Mouse (Mus musculus): Measurements from ENCODE around the gene Ppp2r5c. TPM values are rescaled to one million over a fixed set of nuclear protein-coding genes. Genes with fewer than 3 reads are reported as not detected.

Gene Ppp2r5c
- polyA plus RNA-seq, 2 experiments from 2014 or later: 490 to 635 TPM

- no peak for ATAC-seq
Measured at GRCm38 (mm10) chr12:110558175-110558574, 111.3 kb downstream of the Ppp2r5c start.

GRCm38 (mm10) chr12:110563383-110563782, 116.5 kb downstream of the Ppp2r5c start:
- no peak for ATAC-seq

GRCm38 (mm10) chr12:110564848-110565247, 117.9 kb downstream of the Ppp2r5c start:
- no peak for ATAC-seq

- no peak for ATAC-seq
Measured at GRCm38 (mm10) chr12:110566366-110566765, 119.4 kb downstream of the Ppp2r5c start.

- ATAC-seq: no peak
Measured at GRCm38 (mm10) chr12:110571050-110571449, 124.1 kb downstream of the Ppp2r5c start.

- ATAC-seq: no peak
Measured at GRCm38 (mm10) chr12:110572351-110572750, 125.4 kb downstream of the Ppp2r5c start.

GRCm38 (mm10) chr12:110573635-110574034, 126.7 kb downstream of the Ppp2r5c start:
- ATAC-seq: no peak

GRCm38 (mm10) chr12:110575926-110576325, 129.0 kb downstream of the Ppp2r5c start:
- ATAC-seq: no peak

- ATAC-seq: no peak
Measured at GRCm38 (mm10) chr12:110578333-110578732, 131.4 kb downstream of the Ppp2r5c start.

- no peak for ATAC-seq
Measured at GRCm38 (mm10) chr12:110588622-110589021, 141.7 kb downstream of the Ppp2r5c start.

GRCm38 (mm10) chr12:110590804-110591259, 143.9 kb downstream of the Ppp2r5c start:
- peak; percentile 0 for ATAC-seq

GRCm38 (mm10) chr12:110591260-110591883, 144.5 kb downstream of the Ppp2r5c start:
- peak; percentile 95 for ATAC-seq

- no peak for ATAC-seq
Measured at GRCm38 (mm10) chr12:110598527-110598926, 151.6 kb downstream of the Ppp2r5c start.

GRCm38 (mm10) chr12:110599791-110600190, 152.9 kb downstream of the Ppp2r5c start:
- ATAC-seq: no peak

GRCm38 (mm10) chr12:110600225-110600991, 153.5 kb downstream of the Ppp2r5c start:
- no peak for ATAC-seq

- peak; percentile 96 for ATAC-seq
Measured at GRCm38 (mm10) chr12:110601241-110602218, 154.6 kb downstream of the Ppp2r5c start, which contains the start of gene Dync1h1. Gene Dync1h1, plus strand, starts transcription at chr12:110601452.

GRCm38 (mm10) chr12:110606161-110606560, 159.2 kb downstream of the Ppp2r5c start:
- ATAC-seq: no peak

GRCm38 (mm10) chr12:110606676-110607075, 159.8 kb downstream of the Ppp2r5c start:
- no peak for ATAC-seq

GRCm38 (mm10) chr12:110608460-110609152, 161.7 kb downstream of the Ppp2r5c start:
- no peak for ATAC-seq

GRCm38 (mm10) chr12:110609153-110609497, 162.2 kb downstream of the Ppp2r5c start:
- ATAC-seq: no peak

GRCm38 (mm10) chr12:110610713-110611112, 163.8 kb downstream of the Ppp2r5c start:
- ATAC-seq: no peak

- no peak for ATAC-seq
Measured at GRCm38 (mm10) chr12:110630056-110630455, 183.1 kb downstream of the Ppp2r5c start.

All from CD4-positive, CD25-positive, alpha-beta regulatory T cell, adult 4 months (primary cell).